Mouse (Mus musculus) small intestine, adult 2 months (tissue): ENCODE results near the gene 0610010F05Rik. TPM values are rescaled to one million over a fixed set of nuclear protein-coding genes. Genes with fewer than 3 reads are reported as not detected.

Experiments used
- H3K27ac ChIP-seq: fragments of 200-500 bp; 2 replicates; pipeline ENCODE4 v1.5.1; 2012; ENCODE audit warnings: low read depth, low read length, control low read depth, inconsistent platforms; ENCODE audit not compliant: insufficient read depth
- H3K27me3 ChIP-seq: fragments of 200-500 bp; 2 replicates; pipeline ENCODE4 v1.6.1; 2012; ENCODE audit warnings: mild to moderate bottlenecking, moderate library complexity, low read length, inconsistent platforms; ENCODE audit not compliant: control insufficient read depth, insufficient read depth
- H3K36me3 ChIP-seq: fragments of 200-500 bp; 2 replicates; pipeline ENCODE4 v1.6.1; 2012; ENCODE audit warnings: mild to moderate bottlenecking, low read length, control low read depth, inconsistent platforms; ENCODE audit not compliant: control insufficient read depth, insufficient read depth
- H3K4me1 ChIP-seq: fragments of 200-500 bp; 2 replicates; pipeline ENCODE4 v1.6.1; 2012; ENCODE audit warnings: low read length, inconsistent platforms, mixed read lengths; ENCODE audit not compliant: control insufficient read depth, insufficient read depth, insufficient read length
- H3K4me3 ChIP-seq: fragments of 200-500 bp; 2 replicates; pipeline ENCODE4 v1.5.1; 2012; ENCODE audit warnings: low read depth, mild to moderate bottlenecking, control low read depth, inconsistent platforms, low read length, moderate library complexity
- CTCF ChIP-seq: fragments of 200-500 bp; IDR thresholded peaks from 2 replicates; pipeline ENCODE4 v1.5.1; 2012; ENCODE audit warnings: low read depth, mild to moderate bottlenecking, control low read depth, inconsistent platforms, low read length, moderate library complexity, mixed read lengths; ENCODE audit not compliant: insufficient replicate concordance, insufficient read length; ENCODE audit errors: extremely low read depth
- POLR2A ChIP-seq: fragments of 200-500 bp; IDR thresholded peaks from 2 replicates; pipeline ENCODE4 v1.6.1; 2012; ENCODE audit warnings: low read depth, mild to moderate bottlenecking, control low read depth, inconsistent platforms, low read length, moderate library complexity
- WGBS: fragments of 180-500 bp; shearing (Covaris S2); methylation state at CpG from one replicate; pipeline ENCODE4 v1.1.7; 2018; 5-methylcytosine and 5-hydroxymethylcytosine counted together
- polyA plus RNA-seq: library from polyadenylated mRNA; depleted of rRNA; stranded (reverse); fragments of >200 nt; gene quantifications from 2 replicates; pipeline ENCODE4 v1.2.3, GENCODE M21; 2012

The 0610010F05Rik gene
- polyA plus RNA-seq, 1 experiment = 0.67 TPM

DNA sequence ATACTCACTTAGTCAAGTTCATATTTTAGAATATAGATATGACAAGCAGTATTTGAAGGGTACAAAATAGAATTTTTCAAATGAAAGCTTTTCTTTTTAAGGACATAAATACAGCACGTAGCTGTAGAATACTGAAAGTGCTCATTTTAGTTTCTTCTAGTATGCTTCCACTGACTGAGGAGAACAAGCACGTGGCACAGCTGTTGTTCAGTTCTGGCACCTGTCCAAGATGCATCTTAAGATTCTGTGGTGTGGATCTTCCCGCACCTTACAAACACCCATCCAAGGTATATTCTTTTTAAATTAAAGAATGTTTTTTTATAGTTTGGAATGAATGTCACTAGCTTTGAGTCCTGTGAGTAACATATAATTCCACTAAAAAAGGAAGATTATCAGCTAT, 33.7 kb upstream of the 0610010F05Rik start:
- no peak overlapping the region for H3K27ac ChIP-seq
- H3K4me3 ChIP-seq = no peak overlapping the region
- no peaks in the 10 kb centered on the region for H3K27me3 ChIP-seq
- TF ChIP-seq POLR2A = no peak
- no peaks in the 10 kb centered on the region for H3K4me1 ChIP-seq
- WGBS = 5% methylated on average over 3 of the region's 3 CpGs
- peaks cover 3% of the 10 kb centered on the region; the same call in 1 of the 2 replicates for H3K36me3 ChIP-seq

DNA sequence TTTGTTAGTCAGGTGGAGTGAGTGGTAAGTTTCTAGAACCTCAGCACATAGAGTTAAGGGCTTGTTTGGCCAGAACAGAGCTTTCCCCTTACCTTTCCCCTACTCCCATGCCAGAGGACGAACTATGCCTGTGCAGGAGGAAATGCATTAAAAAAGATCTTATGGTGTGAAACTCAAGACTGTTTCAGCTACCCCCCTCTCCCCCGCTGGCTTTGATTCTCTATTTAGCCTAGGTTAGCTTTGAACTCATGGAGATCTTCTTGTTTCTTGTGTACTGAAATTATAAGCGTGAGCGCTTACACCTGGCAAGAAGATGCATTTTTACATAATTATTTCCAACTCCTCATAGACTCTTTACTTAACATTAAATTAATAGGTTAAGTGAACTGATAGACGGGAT, 33.1 kb upstream of the 0610010F05Rik start:
- Histone ChIP-seq H3K36me3 (peaks cover 3% of the 10 kb centered on the region; the same call in 1 of the 2 replicates), H3K27ac (peak overlapping the region; percentile 92), H3K4me3 (peak overlapping the region; percentile 96), H3K4me1 (no peaks in the 10 kb centered on the region), H3K27me3 (no peaks in the 10 kb centered on the region)
- TF ChIP-seq POLR2A (no peak), CTCF (no peak)
- 2% methylated on average over 5 of the region's 5 CpGs for WGBS

DNA sequence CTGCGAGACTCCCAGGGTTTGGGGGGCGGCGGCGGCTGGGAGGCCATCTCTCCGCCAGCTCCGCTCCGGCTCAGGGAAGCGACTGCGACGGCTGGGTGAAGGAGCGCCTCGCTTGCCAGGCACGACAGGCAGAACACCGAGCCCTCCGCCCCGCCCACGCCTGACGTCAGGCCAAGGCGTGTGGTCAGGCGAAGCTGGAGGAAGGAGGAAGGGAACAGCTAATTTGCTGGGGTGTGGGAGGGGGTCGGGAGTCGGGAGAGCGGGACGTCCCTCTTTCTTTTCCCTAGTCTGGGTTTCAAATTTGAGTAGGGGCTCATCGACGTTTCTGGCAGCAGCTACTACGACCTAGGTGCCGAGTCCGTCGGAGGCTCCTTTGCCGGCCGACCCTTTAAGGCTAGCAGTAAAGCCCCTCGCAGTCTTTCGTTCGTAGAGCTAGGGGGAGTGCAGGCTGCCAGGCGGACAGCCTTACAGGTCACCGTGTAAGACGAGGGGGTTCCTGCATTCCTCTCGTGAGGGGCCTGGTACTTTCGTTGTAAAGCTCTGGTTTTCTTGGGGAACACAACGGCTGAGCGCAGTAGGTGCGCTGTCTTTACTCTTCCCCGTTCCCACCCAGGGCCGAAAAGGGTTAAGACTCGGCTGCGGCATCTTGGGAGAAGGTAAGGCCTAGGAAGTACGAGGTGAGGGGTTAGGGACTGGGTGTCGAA, 32.5 kb upstream of the 0610010F05Rik start, which contains the start of gene Pex13:
TSS of gene Pex13 (minus strand) at position 162 of the 704 bp plus-strand sequence.
- TF ChIP-seq CTCF (no peak), POLR2A (peak; percentile 89)
- under 1% methylated on average over 49 of the region's 49 CpGs for WGBS
- peaks cover 2% of the 10 kb centered on the region; the same call in 1 of the 2 replicates for H3K36me3 ChIP-seq
- H3K4me1 ChIP-seq = no peaks in the 10 kb centered on the region
- peak within 1 kb of the TSS; percentile 96 for H3K4me3 ChIP-seq
- no peaks in the 10 kb centered on the region for H3K27me3 ChIP-seq
- H3K27ac ChIP-seq = peak within 1 kb of the TSS; percentile 92

DNA sequence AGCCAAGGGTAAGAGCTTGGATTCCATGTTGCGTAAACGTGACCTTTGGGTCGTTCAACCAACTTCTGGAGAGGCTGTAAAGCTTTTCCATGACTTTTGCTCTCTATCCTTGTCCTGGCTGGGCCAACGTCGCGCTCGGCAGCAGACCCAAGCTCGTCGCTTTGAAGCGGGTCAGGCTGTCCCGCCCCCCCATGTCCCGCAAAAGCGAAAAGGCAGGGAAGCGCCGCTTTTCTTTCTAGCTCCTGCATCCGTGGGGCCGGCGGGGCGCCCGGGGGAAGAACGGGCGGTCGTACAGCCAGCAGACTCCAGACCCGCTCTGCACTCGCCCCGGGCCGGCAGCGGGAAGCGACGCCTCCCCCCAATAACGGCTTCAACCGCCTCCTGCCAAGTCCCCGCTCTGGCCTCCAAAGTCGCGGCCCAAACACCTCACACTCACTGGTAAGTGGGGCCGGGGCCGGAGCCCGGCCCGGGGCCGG, 31.9 kb upstream of the 0610010F05Rik start, which contains the start of gene Pus10:
TSS of gene Pus10 (plus strand) at position 364 of the 476 bp plus-strand sequence.
- Histone ChIP-seq H3K4me3 (peak within 1 kb of the TSS; percentile 96), H3K27me3 (no peaks in the 10 kb centered on the region), H3K27ac (peak within 1 kb of the TSS; percentile 92), H3K4me1 (no peaks in the 10 kb centered on the region), H3K36me3 (no peaks in the 10 kb centered on the region)
- WGBS = 1% methylated on average over 40 of the region's 40 CpGs
- TF ChIP-seq CTCF (no peak), POLR2A (no peak; the same call in 1 of the 2 replicates)

DNA sequence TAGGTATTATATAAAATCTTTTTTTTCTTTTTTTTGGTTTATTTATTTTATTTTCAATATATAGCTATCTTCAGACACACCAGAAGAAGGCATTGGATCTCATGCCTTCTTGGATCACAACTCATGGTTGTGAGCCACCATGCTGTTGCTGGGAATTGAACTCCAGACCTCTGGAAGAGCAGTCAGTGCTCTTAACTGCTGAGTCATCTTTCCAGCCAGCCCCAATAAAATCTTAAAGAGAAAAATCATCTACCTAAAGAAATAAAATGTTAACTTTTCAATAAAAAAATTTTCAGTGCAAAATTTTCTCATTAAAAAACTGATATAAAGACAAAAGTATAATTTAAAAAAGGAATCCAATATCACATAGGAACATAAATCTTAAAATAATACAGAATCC, 30.8 kb upstream of the 0610010F05Rik start:
- no peaks in the 10 kb centered on the region for H3K4me1 ChIP-seq
- H3K27me3 ChIP-seq = no peaks in the 10 kb centered on the region
- no peaks in the 10 kb centered on the region for H3K36me3 ChIP-seq
- no peak overlapping the region for H3K4me3 ChIP-seq
- TF ChIP-seq POLR2A = no peak
- no peak overlapping the region for H3K27ac ChIP-seq

DNA sequence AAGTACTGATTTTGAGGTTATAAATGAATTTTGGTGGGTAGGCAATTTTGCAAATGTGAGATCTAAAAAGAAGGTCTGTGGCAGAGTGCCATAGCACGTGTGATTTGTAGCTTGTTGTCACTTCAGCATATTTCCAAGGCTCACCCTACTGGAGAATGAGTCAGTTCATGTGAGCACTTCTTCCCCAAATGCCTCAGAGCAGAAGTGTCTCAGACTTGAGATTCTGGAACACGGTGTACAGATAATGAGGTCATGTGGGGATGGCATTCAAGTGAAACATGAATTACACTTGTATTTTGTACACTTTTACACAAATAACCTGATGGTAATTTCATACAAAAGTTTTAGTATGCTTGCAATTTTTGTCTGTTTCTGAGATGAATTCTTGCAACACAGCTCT, 24.4 kb upstream of the 0610010F05Rik start:
- WGBS = 60% methylated on average over 2 of the region's 2 CpGs
- TF ChIP-seq POLR2A = no peak
- no peak for TF ChIP-seq CTCF
- H3K4me3 ChIP-seq = no peak overlapping the region

DNA sequence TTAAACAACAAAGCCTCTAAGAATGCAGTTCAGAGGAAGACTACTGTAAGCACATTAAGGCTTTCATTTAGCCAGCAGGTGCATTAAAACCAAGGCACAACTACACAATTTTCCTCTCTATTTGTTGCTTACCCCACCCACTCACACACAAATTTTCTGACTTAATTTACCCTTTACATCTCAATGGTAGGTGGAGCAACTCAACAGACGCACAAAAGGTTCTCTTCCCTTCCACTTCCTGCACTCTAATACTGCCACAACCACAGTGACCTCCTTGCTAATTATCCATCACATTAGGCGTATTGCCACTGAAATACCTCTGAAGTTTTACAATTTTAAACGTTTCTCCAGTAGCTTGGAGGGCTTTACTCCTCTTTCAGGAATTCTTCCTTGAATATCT, 20.2 kb upstream of the 0610010F05Rik start:
- TF ChIP-seq CTCF (no peak), POLR2A (no peak)
- 81% methylated on average over 3 of the region's 3 CpGs for WGBS
- no peaks in the 10 kb centered on the region for H3K27me3 ChIP-seq

More for the DNA sequence above, 24.4 kb upstream of the 0610010F05Rik start:
- no peaks in the 10 kb centered on the region for H3K27me3 ChIP-seq
- H3K27ac ChIP-seq = no peak overlapping the region
- no peaks in the 10 kb centered on the region for H3K4me1 ChIP-seq
- no peaks in the 10 kb centered on the region for H3K36me3 ChIP-seq

DNA sequence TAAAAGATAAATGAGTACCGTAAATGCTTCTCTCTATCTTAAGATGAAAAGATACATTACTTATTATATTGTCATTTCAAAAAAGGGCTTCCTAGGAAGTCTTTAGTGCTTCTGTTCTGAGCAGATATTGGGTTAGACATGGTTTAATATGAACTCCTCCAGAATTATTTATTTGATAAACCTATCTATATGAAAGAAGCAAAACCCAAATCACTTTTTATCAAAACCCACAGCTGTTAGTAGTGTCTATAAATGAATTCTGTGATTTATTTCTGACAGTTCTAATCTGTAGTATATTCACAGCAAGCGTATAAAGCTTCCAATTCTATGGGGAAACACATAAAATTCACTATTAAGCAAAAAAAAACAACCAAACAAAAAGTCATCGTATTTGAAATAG, 14.4 kb upstream of the 0610010F05Rik start:
- Histone ChIP-seq H3K27ac (no peak overlapping the region), H3K4me1 (no peaks in the 10 kb centered on the region), H3K27me3 (no peaks in the 10 kb centered on the region), H3K36me3 (peaks cover 18% of the 10 kb centered on the region), H3K4me3 (no peak overlapping the region)
- TF ChIP-seq POLR2A (no peak), CTCF (no peak)
- 95% methylated on average over 3 of the region's 3 CpGs for WGBS

More for the DNA sequence above, 20.2 kb upstream of the 0610010F05Rik start:
- Histone ChIP-seq H3K36me3 (peaks cover 13% of the 10 kb centered on the region), H3K27ac (no peak overlapping the region), H3K4me1 (no peaks in the 10 kb centered on the region), H3K4me3 (no peak overlapping the region)
